Mouse (Mus musculus): ENCODE data around the gene March10.

DNA sequence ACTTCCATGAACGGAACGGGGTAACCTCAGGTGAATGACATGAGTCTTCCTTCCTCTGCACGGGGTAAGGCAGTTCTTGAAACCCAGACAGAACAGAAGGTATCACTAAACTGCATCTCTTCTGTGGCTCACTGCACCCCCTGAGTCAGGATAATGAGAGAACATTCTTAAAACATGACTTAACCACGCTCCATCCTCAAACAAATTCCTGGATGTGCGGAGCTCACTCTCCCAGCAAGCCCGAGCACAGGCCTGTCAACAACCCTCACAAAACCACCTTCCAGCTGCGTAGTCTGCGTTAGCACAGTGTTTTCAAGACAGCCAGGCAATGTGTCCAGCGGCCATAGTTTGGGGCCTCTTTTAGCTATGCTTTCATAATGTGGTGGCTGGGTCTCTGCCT lies 10.7 kb upstream of the March10 start:
- TF ChIP-seq CTCF (IDR thresholded peaks at IDR 0.05) (no peak), EP300 (IDR thresholded peaks at IDR 0.05; ENCODE audit: insufficient read depth, low read depth, low read length) (no peak), POLR2A (IDR thresholded peaks at IDR 0.05; ENCODE audit: insufficient read depth, low read depth, low read length) (no peak)
